ENCODE assay signal across 9 mouse cellular contexts in genomic region chr9:21786906-21787305, GRCm38 (mm10). TPM values are rescaled to one million over a fixed set of nuclear protein-coding genes. Genes with fewer than 3 reads are reported as not detected.
A peak's percentile ranks its signal among the peaks of the same experiment; 100 is the strongest.
DNase-seq lines count a peak whose midpoint lies in the region; ATAC-seq and TF ChIP-seq lines count a peak whose summit lies in the region.
"Had no signal": no experiment of that assay in that cellular context is flagged by ENCODE, and none has a peak within 500 bp of the region (broad histone marks: within the 10 kb centered on the region; RNA-seq: fewer than 3 reads in every experiment).

No protein-coding gene starts in this region.

- 11% methylated on average over 6 of the region's 6 CpGs for WGBS in heart, embryonic 11.5 days (ENCODE audit: insufficient replicate concordance)
- WGBS in embryonic facial prominence, embryonic 10.5 days: 7% methylated on average over 6 of the region's 6 CpGs
- WGBS in heart, embryonic 15.5 days: 21% methylated on average over 6 of the region's 6 CpGs
- 13% methylated on average over 6 of the region's 6 CpGs for WGBS in small intestine, adult 2 months

- H3K4me1 ChIP-seq in heart, embryonic 11.5 days (ENCODE audit: control insufficient read depth, insufficient read depth, low read length): peaks cover 8% of the 10 kb centered on the region
- H3K4me1 ChIP-seq in embryonic facial prominence, embryonic 10.5 days: peaks cover 6% of the 10 kb centered on the region
- peaks cover 51% of the 10 kb centered on the region for H3K4me1 ChIP-seq in heart, embryonic 15.5 days (replicated peaks)
- H3K4me1 ChIP-seq in small intestine, adult 2 months (ENCODE audit: control insufficient read depth, insufficient read depth, insufficient read length, low read length): no peaks in the 10 kb centered on the region

- H3K27ac ChIP-seq in heart, embryonic 11.5 days (ENCODE audit: low read depth, low read length): no peak overlapping the region
- H3K27ac ChIP-seq in embryonic facial prominence, embryonic 10.5 days (replicated peaks): peak overlapping the region; percentile 73
- H3K27ac ChIP-seq in heart, embryonic 15.5 days: peak overlapping the region; percentile 36; the same call in 1 of the 2 replicates
- H3K27ac ChIP-seq in small intestine, adult 2 months (ENCODE audit: insufficient read depth, low read depth, low read length): no peak overlapping the region
- H3K27ac ChIP-seq: limb, embryonic 15.5 days had no signal

- no peak overlapping the region for H3K4me2 ChIP-seq in heart, embryonic 11.5 days
- no peak overlapping the region for H3K4me2 ChIP-seq in heart, embryonic 15.5 days
- H3K4me2 ChIP-seq: limb, embryonic 15.5 days had no signal

- peaks cover 19% of the 10 kb centered on the region for H3K36me3 ChIP-seq in heart, embryonic 11.5 days (ENCODE audit: control insufficient read depth, insufficient read depth, low read length)
- peaks cover 95% of the 10 kb centered on the region for H3K36me3 ChIP-seq in embryonic facial prominence, embryonic 10.5 days (replicated peaks)
- peaks cover 26% of the 10 kb centered on the region for H3K36me3 ChIP-seq in heart, embryonic 15.5 days
- no peaks in the 10 kb centered on the region for H3K36me3 ChIP-seq in small intestine, adult 2 months (ENCODE audit: control insufficient read depth, insufficient read depth, low read length)

- peak; percentile 95 for DNase-seq in heart, adult 11 months
- DNase-seq in adipocyte (ENCODE audit: low spot score): peak; percentile 55
- peak; percentile 82 for DNase-seq in embryonic facial prominence, embryonic 10.5 days (ENCODE audit: low spot score)
- peak; percentile 56 for DNase-seq in layer of hippocampus, adult 11-12 months (ENCODE audit: low spot score)
- peak; percentile 77 for DNase-seq in lung, postnatal 25 days (ENCODE audit: low spot score)

- no peak for TF ChIP-seq POLR2A in small intestine, adult 2 months (IDR thresholded peaks at IDR 0.05; ENCODE audit: low read depth, low read length)

- no peaks in the 10 kb centered on the region for H3K9me3 ChIP-seq in heart, embryonic 11.5 days (replicated peaks; ENCODE audit: control insufficient read depth, low read length)
- H3K9me3 ChIP-seq in embryonic facial prominence, embryonic 10.5 days: no peaks in the 10 kb centered on the region
- no peaks in the 10 kb centered on the region for H3K9me3 ChIP-seq in heart, embryonic 15.5 days (replicated peaks)
- H3K9me3 ChIP-seq: limb, embryonic 15.5 days had no signal

- ATAC-seq in heart, embryonic 11.5 days (replicated peaks; ENCODE audit: insufficient number of reproducible peaks, low FRiP score, low TSS enrichment): no peak
- no peak for ATAC-seq in heart, embryonic 15.5 days (replicated peaks; ENCODE audit: insufficient number of reproducible peaks, insufficient read depth, low FRiP score, low read depth)

- no peak overlapping the region for H3K4me3 ChIP-seq in heart, embryonic 11.5 days (ENCODE audit: low read depth, low read length)
- H3K4me3 ChIP-seq in embryonic facial prominence, embryonic 10.5 days: 0 out of 2 replicates have a peak overlapping the region, but pooled peaks have one; percentile 20
- no peak overlapping the region for H3K4me3 ChIP-seq in heart, embryonic 15.5 days
- no peak overlapping the region for H3K4me3 ChIP-seq in small intestine, adult 2 months (ENCODE audit: low read depth, low read length)
- H3K4me3 ChIP-seq: limb, embryonic 15.5 days had no signal

- no peak overlapping the region for H3K9ac ChIP-seq in heart, embryonic 11.5 days (ENCODE audit: low read depth, low read length)
- no peak overlapping the region for H3K9ac ChIP-seq in heart, embryonic 15.5 days
- H3K9ac ChIP-seq: limb, embryonic 15.5 days had no signal

- peak; percentile 73 for TF ChIP-seq CTCF in small intestine, adult 2 months (IDR thresholded peaks at IDR 0.05; ENCODE audit: extremely low read depth, insufficient read length, insufficient replicate concordance, low read depth, low read length)

- no peaks in the 10 kb centered on the region for H3K27me3 ChIP-seq in heart, embryonic 11.5 days (ENCODE audit: control insufficient read depth, insufficient read depth, low read length)
- H3K27me3 ChIP-seq in embryonic facial prominence, embryonic 10.5 days (replicated peaks; ENCODE audit: low read depth, poor library complexity, severe bottlenecking): no peaks in the 10 kb centered on the region
- H3K27me3 ChIP-seq in heart, embryonic 15.5 days: no peaks in the 10 kb centered on the region
- no peaks in the 10 kb centered on the region for H3K27me3 ChIP-seq in small intestine, adult 2 months (ENCODE audit: control insufficient read depth, insufficient read depth, low read length)
- H3K27me3 ChIP-seq: limb, embryonic 15.5 days had no signal

RNA-seq across cellular contexts. Expression of gene Kank2, which starts 11.6 kb away (rescaled TPM):
- 8.9 and 9.0 TPM in 2 replicates for polyA plus RNA-seq in heart, embryonic 11.5 days (2014; fragmentation: Nextera tagmentation; extraction: Ambion mirVana)
- polyA plus RNA-seq in embryonic facial prominence, embryonic 10.5 days (2016; fragmentation: Nextera tagmentation; extraction: Ambion mirVana): 15.3 and 17.8 TPM in 2 replicates
- 20.0 and 26.3 TPM in 2 replicates for polyA plus RNA-seq in heart, embryonic 15.5 days (2015; fragmentation: Nextera tagmentation; extraction: Ambion mirVana)
- polyA plus RNA-seq in small intestine, adult 2 months (2012; rRNA removed): 23.0 and 24.8 TPM in 2 replicates

RNA-seq across cellular contexts. Expression of gene Spc24, which starts 26.8 kb away (rescaled TPM):
- polyA plus RNA-seq in heart, embryonic 11.5 days (2014; fragmentation: Nextera tagmentation; extraction: Ambion mirVana): 90.5 and 103 TPM in 2 replicates
- polyA plus RNA-seq in embryonic facial prominence, embryonic 10.5 days (2016; fragmentation: Nextera tagmentation; extraction: Ambion mirVana): 187 TPM in 2 replicates
- 69.6 and 88.1 TPM in 2 replicates for polyA plus RNA-seq in heart, embryonic 15.5 days (2015; fragmentation: Nextera tagmentation; extraction: Ambion mirVana)
- polyA plus RNA-seq in small intestine, adult 2 months (2012; rRNA removed): 11.0 and 22.6 TPM in 2 replicates

RNA-seq across cellular contexts. Expression of gene Angptl8, which starts 48.4 kb away (rescaled TPM):
- 1.1 and 1.9 TPM in 2 replicates for polyA plus RNA-seq in heart, embryonic 11.5 days (2014; fragmentation: Nextera tagmentation; extraction: Ambion mirVana)
- polyA plus RNA-seq in embryonic facial prominence, embryonic 10.5 days (2016; fragmentation: Nextera tagmentation; extraction: Ambion mirVana): 0.48 and 0.52 TPM in 2 replicates
- polyA plus RNA-seq in heart, embryonic 15.5 days (2015; fragmentation: Nextera tagmentation; extraction: Ambion mirVana): 1.2 and 2.1 TPM in 2 replicates
- 10.2 and 12.3 TPM in 2 replicates for polyA plus RNA-seq in small intestine, adult 2 months (2012; rRNA removed)

Comparison
In these comparisons a context has a peak if more than half of its experiments do, and no peak if none do; other contexts are left out.
1. H3K27ac ChIP-seq: peak in embryonic facial prominence, embryonic 10.5 days (single experiment) and heart, embryonic 15.5 days (single experiment); none in heart, embryonic 11.5 days (single experiment) and small intestine, adult 2 months (single experiment).
2. Peak in every context shown above with its lines, with median percentiles within 50 percentile points of each other: DNase-seq.